Mouse (Mus musculus) erythroblast, embryonic 14.5 days (primary cell): ENCODE measurements around the gene Gm21887. TPM values are rescaled to one million over a fixed set of nuclear protein-coding genes. Genes with fewer than 3 reads are reported as not detected.
"Not testable (repeated sequence)": the region's sequence is repeated elsewhere in the genome, so short reads cannot be mapped to it uniquely, and the experiment has no call there.

Experiments
- H3K27me3 ChIP-seq: 2 replicates; pipeline ENCODE4 v1.6.1; 2012; ENCODE audit warnings: inconsistent platforms; ENCODE audit not compliant: control insufficient read depth
- H3K36me3 ChIP-seq: 2 replicates; pipeline ENCODE4 v1.6.1; 2012; ENCODE audit warnings: mild to moderate bottlenecking, inconsistent platforms; ENCODE audit not compliant: control insufficient read depth
- H3K4me1 ChIP-seq: 2 replicates; pipeline ENCODE4 v1.6.1; 2012; ENCODE audit warnings: inconsistent platforms; ENCODE audit not compliant: control insufficient read depth
- H3K4me3 ChIP-seq: replicated peaks from 2 replicates; pipeline ENCODE3; 2012; ENCODE audit warnings: moderate library complexity, mild to moderate bottlenecking, inconsistent platforms
- H3K9me3 ChIP-seq: 2 replicates; pipeline ENCODE4 v1.6.1; 2012; ENCODE audit warnings: low read length, inconsistent platforms, mixed read lengths; ENCODE audit not compliant: control insufficient read depth
- GATA1 ChIP-seq: IDR thresholded peaks from 2 replicates; pipeline ENCODE4 v1.6.1; 2012; ENCODE audit warnings: low read length, inconsistent platforms, mixed read lengths
- TAL1 ChIP-seq: IDR thresholded peaks from 3 replicates; pipeline ENCODE4 v1.6.1; 2012; ENCODE audit warnings: low read length, inconsistent platforms, mixed read lengths
- polyA plus RNA-seq: library from polyadenylated mRNA; stranded (reverse); fragments of >175 nt; gene quantifications from 2 replicates; pipeline ENCODE4 v1.2.3, GENCODE M21; 2012

Gm21887 gene
- polyA plus RNA-seq, 1 experiment = 279 TPM

DNA sequence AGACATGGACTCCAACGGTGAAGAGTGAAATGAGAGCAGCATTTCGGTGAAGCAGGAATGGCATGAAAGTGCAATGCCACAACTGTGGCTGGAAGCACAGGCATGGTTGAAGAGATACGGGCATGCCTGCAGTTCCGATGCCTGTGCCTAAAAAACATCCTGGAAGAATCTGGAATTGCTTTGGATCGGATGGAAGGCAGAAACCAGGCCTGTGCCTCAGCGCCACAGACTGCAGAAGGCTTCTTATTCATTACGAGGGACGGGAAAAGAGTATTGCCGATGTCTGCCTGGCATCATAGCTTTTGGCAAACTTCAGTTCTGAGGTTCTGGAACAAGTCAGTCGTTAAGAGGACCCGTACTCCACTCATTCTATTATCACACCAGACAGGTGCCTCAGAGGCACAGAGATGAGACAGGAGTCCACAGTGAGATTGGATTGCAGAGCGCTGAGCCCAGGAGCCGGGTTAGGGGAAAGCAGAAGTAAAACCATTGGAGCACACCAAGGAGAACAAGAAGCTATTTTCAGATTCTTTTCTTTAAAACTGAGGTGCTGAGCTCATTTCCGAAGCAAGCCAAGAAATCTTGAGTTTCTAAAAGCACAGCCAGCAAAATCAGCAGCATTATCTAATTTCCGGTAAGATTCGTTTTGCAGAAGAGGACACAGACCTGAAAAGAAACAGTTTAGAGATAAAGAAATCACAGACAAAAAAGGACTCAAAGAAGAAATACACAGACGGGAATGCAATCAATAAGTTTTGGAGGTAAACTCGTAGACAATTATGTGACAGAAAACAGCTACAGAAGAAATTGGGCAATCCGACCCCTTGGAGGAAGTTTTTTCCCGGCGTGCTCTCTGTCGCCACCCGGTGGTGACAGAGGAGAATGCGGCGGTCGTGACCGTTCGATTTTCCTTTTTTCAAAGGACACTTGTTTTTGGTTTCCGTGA lies 30.8 kb upstream of the Gm21887 start:
- H3K4me3 ChIP-seq, H3K27me3 ChIP-seq, H3K4me1 ChIP-seq: not testable (repeated sequence)
- peaks cover 56% of the 10 kb centered on the region for H3K36me3 ChIP-seq
- peaks cover 75% of the 10 kb centered on the region for H3K9me3 ChIP-seq

DNA sequence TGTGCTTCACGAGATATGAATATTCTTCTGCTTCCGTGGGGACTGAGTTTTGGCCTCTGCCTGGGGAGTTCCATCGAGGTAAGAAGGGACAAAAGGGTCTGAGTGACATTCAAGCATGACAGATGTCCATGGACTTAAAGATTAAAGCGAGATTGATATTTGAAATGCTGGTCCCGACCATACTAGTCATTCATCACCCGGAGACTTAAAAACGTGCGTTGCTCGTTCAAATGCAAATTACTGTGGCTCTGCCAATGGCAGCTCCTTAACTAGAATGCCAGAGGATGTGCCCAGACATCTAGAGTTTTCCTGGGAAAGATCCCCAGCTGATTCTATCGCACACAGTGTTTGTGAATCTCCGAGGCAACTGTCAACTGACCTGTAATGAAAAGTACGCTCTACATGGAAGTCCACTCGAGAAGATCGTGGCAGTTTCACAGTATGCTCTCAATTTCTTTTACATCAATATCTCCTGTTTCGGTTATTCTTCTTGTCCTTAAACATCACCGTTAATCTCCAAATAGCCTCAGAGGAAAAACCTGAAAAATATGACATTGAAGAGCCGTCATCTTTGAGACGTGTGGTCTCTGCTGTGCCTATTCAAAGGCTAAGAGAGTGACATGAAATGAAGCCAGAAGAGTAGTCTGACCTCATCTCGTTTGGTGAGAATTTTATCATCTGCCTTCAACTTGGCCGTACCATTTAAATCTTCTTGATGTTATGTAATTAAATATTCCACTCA lies 29.8 kb upstream of the Gm21887 start:
- not testable (repeated sequence) for H3K4me1 ChIP-seq, H3K4me3 ChIP-seq, H3K27me3 ChIP-seq
- peaks cover 58% of the 10 kb centered on the region for H3K36me3 ChIP-seq
- peaks cover 79% of the 10 kb centered on the region for H3K9me3 ChIP-seq

DNA sequence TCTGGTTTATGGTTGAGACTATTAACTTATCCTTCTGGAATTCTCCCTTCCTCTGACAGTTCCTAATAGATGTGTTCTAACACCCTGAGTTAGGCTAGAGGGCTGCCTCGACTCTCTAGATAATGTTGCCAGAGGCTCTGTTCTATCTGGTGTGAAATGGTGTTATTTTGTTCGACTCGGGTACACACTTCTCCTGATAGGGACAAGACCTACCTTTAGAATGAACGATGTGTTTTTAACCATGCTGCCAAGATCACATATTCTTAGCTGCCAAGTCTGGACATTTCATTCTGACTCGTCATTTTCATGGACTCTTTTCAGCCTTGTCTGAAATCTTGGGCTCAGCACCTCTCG lies 29.3 kb upstream of the Gm21887 start:
- Histone ChIP-seq H3K36me3 (peaks cover 60% of the 10 kb centered on the region), H3K9me3 (peaks cover 81% of the 10 kb centered on the region)
- not testable (repeated sequence) for H3K27me3 ChIP-seq, H3K4me3 ChIP-seq, H3K4me1 ChIP-seq

GRCm38 (mm10) chrX:169980809-169981289 lies 28.6 kb upstream of the Gm21887 start:
- H3K4me1 ChIP-seq = no peaks in the 10 kb centered on the region
- peaks cover 80% of the 10 kb centered on the region for H3K9me3 ChIP-seq
- H3K36me3 ChIP-seq = peaks cover 62% of the 10 kb centered on the region
- H3K27me3 ChIP-seq = peaks cover 3% of the 10 kb centered on the region; the same call in 1 of the 2 replicates
- TF ChIP-seq TAL1 (no peak), GATA1 (no peak)
- no peak overlapping the region for H3K4me3 ChIP-seq

DNA sequence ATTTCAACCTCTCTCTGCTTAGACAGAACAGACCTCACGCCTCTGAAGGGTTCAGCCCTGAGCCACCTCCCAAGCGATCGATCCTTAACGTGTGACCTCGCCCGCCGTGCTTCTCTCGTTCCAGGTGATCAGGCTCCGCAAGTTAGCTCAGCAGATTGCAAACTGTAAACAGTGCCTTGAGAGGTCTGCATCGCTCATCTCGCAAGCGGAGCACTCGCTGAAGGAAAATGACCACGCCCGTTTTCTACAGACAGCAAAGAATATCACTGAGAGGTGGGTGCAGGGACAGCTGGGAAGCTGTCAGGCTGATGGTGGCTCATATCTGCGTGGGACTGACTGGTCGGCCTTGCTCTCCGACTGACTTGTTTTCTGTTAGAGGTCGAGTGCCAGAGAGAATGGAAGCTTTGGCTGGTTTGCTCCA lies 27.7 kb upstream of the Gm21887 start:
- Histone ChIP-seq H3K9me3 (peaks cover 89% of the 10 kb centered on the region), H3K36me3 (peaks cover 69% of the 10 kb centered on the region)
- not testable (repeated sequence) for H3K4me1 ChIP-seq, H3K27me3 ChIP-seq, H3K4me3 ChIP-seq

DNA sequence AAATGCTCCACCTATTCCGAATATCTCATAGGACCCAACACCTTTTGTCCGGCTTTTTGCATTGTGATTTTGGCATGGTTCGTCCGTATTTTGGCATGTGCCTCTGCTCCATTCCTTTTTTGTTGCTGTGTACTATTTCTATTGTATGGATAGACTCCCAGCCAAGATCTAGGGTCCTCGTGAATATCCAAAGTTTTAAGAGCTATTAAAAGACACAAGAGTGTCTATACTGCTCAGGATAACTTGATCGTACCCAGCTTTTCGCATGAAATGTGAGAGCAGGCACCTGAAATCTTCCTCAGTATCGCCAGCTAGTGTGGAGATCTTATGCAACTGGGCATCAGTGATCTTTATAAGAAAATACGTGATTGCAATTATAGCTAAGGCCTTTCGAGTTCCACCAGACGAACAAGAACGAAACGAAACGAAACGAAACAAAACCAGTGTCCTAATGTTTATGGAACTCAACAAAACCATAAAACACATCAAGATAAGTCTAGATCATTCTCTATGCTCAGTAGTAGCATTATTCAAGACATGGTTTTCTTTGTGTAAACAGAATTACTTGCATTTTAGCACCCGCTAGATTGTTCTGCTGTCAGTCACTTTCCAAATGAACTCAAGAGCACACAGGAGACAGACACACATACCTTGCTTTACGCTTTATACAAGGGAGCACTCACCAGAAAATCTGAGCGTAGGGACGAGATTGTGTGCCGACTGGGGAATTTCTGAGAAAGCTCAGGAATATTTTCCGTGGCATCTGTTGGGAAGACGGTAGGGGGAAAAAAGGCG lies 26.7 kb upstream of the Gm21887 start:
- not testable (repeated sequence) for H3K4me3 ChIP-seq, H3K4me1 ChIP-seq, H3K27me3 ChIP-seq
- Histone ChIP-seq H3K36me3 (peaks cover 72% of the 10 kb centered on the region), H3K9me3 (peaks cover 95% of the 10 kb centered on the region)

GRCm38 (mm10) chrX:169983401-169984165 lies 25.9 kb upstream of the Gm21887 start:
- not testable (repeated sequence) for H3K4me3 ChIP-seq, H3K4me1 ChIP-seq, H3K27me3 ChIP-seq
- Histone ChIP-seq H3K36me3 (peaks cover 68% of the 10 kb centered on the region), H3K9me3 (peaks cover 92% of the 10 kb centered on the region)

- Histone ChIP-seq H3K36me3 (peaks cover 74% of the 10 kb centered on the region), H3K9me3 (peaks cover 93% of the 10 kb centered on the region)
- H3K4me3 ChIP-seq, H3K27me3 ChIP-seq, H3K4me1 ChIP-seq: not testable (repeated sequence)
These were observed 25.1 kb upstream of the Gm21887 start for GRCm38 (mm10) chrX:169984331-169984730.

GRCm38 (mm10) chrX:169984853-169985252 lies 24.6 kb upstream of the Gm21887 start:
- H3K9me3 ChIP-seq = peaks cover 91% of the 10 kb centered on the region
- H3K36me3 ChIP-seq = peaks cover 72% of the 10 kb centered on the region
- H3K27me3 ChIP-seq, H3K4me1 ChIP-seq, H3K4me3 ChIP-seq: not testable (repeated sequence)

DNA sequence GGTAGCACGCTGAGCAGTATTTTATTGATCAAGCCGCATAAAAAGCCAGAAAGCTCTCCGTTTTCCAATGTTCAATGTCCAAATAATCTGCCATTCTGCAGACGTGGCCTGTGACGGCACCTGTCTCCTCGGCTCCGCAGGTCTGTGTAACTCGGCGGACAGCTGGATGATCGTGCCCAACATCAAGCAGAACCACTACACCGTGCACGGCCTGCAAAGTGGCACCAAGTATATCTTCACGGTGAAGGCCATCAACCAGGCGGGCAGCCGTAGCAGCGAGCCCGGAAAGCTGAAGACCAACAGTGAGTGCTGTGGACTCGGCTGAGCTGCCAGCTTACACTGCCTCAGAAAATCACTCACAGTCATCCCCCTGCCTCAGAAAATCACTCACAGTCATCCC lies 23.7 kb upstream of the Gm21887 start:
- Histone ChIP-seq H3K36me3 (peaks cover 70% of the 10 kb centered on the region), H3K9me3 (peaks cover 90% of the 10 kb centered on the region), H3K27me3 (peaks cover 11% of the 10 kb centered on the region)
- not testable (repeated sequence) for H3K4me3 ChIP-seq, H3K4me1 ChIP-seq

DNA sequence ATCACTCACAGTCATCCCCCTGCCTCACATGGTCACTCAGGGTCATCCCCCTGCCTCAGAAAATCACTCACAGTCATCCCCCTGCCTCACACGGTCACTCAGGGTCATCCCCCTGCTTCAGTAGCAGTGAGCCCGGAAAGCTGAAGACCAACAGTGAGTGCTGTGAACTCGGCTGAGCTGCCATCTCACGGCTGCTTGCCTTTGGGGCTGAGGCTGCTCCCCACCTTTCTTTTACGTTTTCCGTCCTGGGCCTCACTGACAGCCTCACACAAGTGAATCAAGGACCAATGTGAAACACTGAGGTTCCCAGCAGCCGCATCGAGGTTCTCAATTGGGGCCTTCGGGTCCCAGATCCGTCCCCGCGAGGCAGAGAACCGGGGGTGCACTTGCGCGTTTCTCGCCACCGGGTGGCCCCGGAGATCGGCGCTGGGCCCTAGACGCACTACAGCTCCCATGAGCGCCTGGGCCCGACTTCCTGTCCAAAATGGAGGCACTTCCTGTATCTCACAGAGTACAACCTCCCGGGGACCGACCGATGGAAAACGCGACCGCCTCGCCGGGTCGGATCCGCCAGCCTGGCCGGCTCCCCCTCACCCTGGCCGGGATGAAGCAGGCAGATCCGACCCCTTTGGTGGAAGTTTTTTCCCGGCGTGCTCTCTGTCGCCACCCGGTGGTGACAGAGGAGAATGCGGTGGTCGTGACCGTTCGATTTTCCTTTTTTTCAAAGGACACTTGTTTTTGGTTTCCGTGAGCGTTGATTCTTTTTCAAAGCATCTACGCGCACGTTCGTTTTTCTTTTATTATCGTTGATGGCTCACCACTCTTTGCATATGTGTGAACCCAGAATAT lies 22.7 kb upstream of the Gm21887 start:
- Histone ChIP-seq H3K36me3 (peaks cover 67% of the 10 kb centered on the region), H3K9me3 (peaks cover 90% of the 10 kb centered on the region), H3K27me3 (peaks cover 11% of the 10 kb centered on the region), H3K4me3 (peak overlapping the region; percentile 35), H3K4me1 (peaks cover 13% of the 10 kb centered on the region)

GRCm38 (mm10) chrX:169987368-169987837 lies 22.1 kb upstream of the Gm21887 start:
- peak overlapping the region; percentile 35 for H3K4me3 ChIP-seq
- H3K4me1 ChIP-seq = peaks cover 13% of the 10 kb centered on the region
- peaks cover 88% of the 10 kb centered on the region for H3K9me3 ChIP-seq
- peaks cover 10% of the 10 kb centered on the region for H3K27me3 ChIP-seq
- H3K36me3 ChIP-seq = peaks cover 62% of the 10 kb centered on the region
